In the genomic region with DNA sequence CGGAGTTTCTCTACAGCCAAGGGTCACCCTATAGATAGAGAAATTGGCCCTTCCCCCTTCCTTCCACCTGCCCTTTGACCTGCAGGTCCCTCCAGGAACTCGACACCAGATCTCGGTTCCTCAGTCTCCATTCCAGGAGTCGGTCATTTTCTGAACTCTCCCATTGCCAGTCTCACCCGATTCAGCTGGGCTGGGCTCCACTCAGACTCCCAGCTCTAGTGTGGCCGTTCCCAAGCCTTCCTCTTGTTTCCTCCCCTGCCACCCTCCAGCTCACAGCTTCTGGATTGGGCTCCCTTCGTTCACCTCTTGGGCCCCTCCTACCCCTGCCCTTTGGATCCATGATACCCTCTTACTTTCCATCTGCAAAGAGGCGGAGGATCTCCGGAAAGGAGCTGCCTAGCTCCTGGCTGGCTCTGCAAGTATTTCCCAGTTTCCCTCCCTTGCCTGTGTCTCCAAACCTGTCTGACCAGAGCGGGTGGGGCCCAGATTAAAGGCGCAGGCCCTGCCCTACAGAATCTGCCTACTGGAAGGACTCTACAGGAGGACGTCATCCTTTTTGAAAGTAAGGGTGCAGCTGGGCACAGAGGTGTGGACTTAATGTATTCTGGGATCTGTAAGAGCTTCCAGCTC, we compare ENCODE assay signal across 10 mouse cellular contexts. TPM values are rescaled to one million over a fixed set of nuclear protein-coding genes. Genes with fewer than 3 reads are reported as not detected.
DNase-seq lines count a peak whose midpoint lies in the region; ATAC-seq and TF ChIP-seq lines count a peak whose summit lies in the region.
"Had no signal": no experiment of that assay in that cellular context is flagged by ENCODE, and none has a peak within 500 bp of the region (broad histone marks: within the 10 kb centered on the region; RNA-seq: fewer than 3 reads in every experiment).

No protein-coding gene starts in this region.

- H3K4me1 ChIP-seq in neural tube, embryonic 11.5 days (ENCODE audit: control insufficient read depth, insufficient read depth, low read length), result peaks cover 10% of the 10 kb centered on the region; the same call in 1 of the 2 replicates
- peaks cover 32% of the 10 kb centered on the region for H3K4me1 ChIP-seq in neural tube, embryonic 15.5 days
- peaks cover 10% of the 10 kb centered on the region; the same call in 1 of the 2 replicates for H3K4me1 ChIP-seq in kidney, adult 2 months (ENCODE audit: control insufficient read depth, insufficient read depth, low read length)
- H3K4me1 ChIP-seq in liver, embryonic 13.5 days (replicated peaks), result peaks cover 45% of the 10 kb centered on the region

- intact Hi-C loops in left cerebral cortex, postnatal 10 days (cut with DNase I), result no loop called here

- DNase-seq in neural tube, embryonic 11.5 days (ENCODE audit: low spot score), result peak; percentile 8
- peak; percentile 53 for DNase-seq in kidney, adult 2 months
- peak; percentile 46 for DNase-seq in liver, embryonic 13.5 days
- peak; percentile 84 for DNase-seq in yolk sac, embryonic 10.5 days (ENCODE audit: low spot score)
- no peak for DNase-seq in right cerebral cortex, adult 18-20 months
- DNase-seq in left cerebral cortex, postnatal 10 days (ENCODE audit: extremely low spot score in 1 of 2, low spot score in 2 of 2), result no peak
- no peak for DNase-seq in cerebellum, postnatal 14 days

- ATAC-seq in neural tube, embryonic 11.5 days (ENCODE audit: insufficient read depth, low FRiP score, low TSS enrichment), result no peak
- ATAC-seq in neural tube, embryonic 15.5 days (ENCODE audit: low FRiP score), result no peak
- 0 out of 2 replicates have a peak, but pooled peaks have one; percentile 16 for ATAC-seq in liver, embryonic 13.5 days (ENCODE audit: low read depth)

- H3K9me3 ChIP-seq in neural tube, embryonic 11.5 days (ENCODE audit: control insufficient read depth, low read length), result no peaks in the 10 kb centered on the region
- H3K9me3 ChIP-seq in neural tube, embryonic 15.5 days (replicated peaks), result no peaks in the 10 kb centered on the region
- no peaks in the 10 kb centered on the region for H3K9me3 ChIP-seq in liver, embryonic 13.5 days (replicated peaks)
- H3K9me3 ChIP-seq: neural tube, embryonic 12.5 days had no signal

- H3K4me3 ChIP-seq in neural tube, embryonic 11.5 days (ENCODE audit: low read depth, low read length), result no peak overlapping the region
- no peak overlapping the region for H3K4me3 ChIP-seq in neural tube, embryonic 15.5 days (replicated peaks)
- peak overlapping the region; percentile 36 for H3K4me3 ChIP-seq in kidney, adult 2 months (ENCODE audit: insufficient read depth, low read depth, low read length)
- peak overlapping the region; percentile 77 for H3K4me3 ChIP-seq in liver, embryonic 13.5 days (replicated peaks)
- H3K4me3 ChIP-seq: layer of hippocampus, adult 2 months; neural tube, embryonic 12.5 days had no signal

- H3K36me3 ChIP-seq in neural tube, embryonic 11.5 days (ENCODE audit: control insufficient read depth, insufficient read depth, low read length), result no peaks in the 10 kb centered on the region; the same call in 1 of the 2 replicates
- H3K36me3 ChIP-seq in neural tube, embryonic 15.5 days, result peaks cover 4% of the 10 kb centered on the region; the same call in 1 of the 2 replicates
- no peaks in the 10 kb centered on the region for H3K36me3 ChIP-seq in kidney, adult 2 months (ENCODE audit: control insufficient read depth, insufficient read depth, low read length)
- H3K36me3 ChIP-seq in liver, embryonic 13.5 days, result peaks cover 6% of the 10 kb centered on the region

- no peaks in the 10 kb centered on the region for H3K27me3 ChIP-seq in neural tube, embryonic 11.5 days (ENCODE audit: control insufficient read depth, insufficient read depth, low read length)
- no peaks in the 10 kb centered on the region for H3K27me3 ChIP-seq in neural tube, embryonic 15.5 days (replicated peaks)
- no peaks in the 10 kb centered on the region for H3K27me3 ChIP-seq in kidney, adult 2 months (replicated peaks; ENCODE audit: control insufficient read depth, insufficient read depth, low read length)
- H3K27me3 ChIP-seq in liver, embryonic 13.5 days, result no peaks in the 10 kb centered on the region
- H3K27me3 ChIP-seq: neural tube, embryonic 12.5 days had no signal

- H3K4me2 ChIP-seq in neural tube, embryonic 11.5 days (ENCODE audit: low read depth), result no peak overlapping the region
- no peak overlapping the region for H3K4me2 ChIP-seq in neural tube, embryonic 15.5 days
- peak overlapping the region; percentile 81 for H3K4me2 ChIP-seq in liver, embryonic 13.5 days

- 53% methylated on average over 12 of the region's 12 CpGs for WGBS in neural tube, embryonic 11.5 days
- WGBS in neural tube, embryonic 15.5 days, result 63% methylated on average over 12 of the region's 12 CpGs
- WGBS in kidney, adult 2 months, result 34% methylated on average over 12 of the region's 12 CpGs
- 49% methylated on average over 12 of the region's 12 CpGs for WGBS in liver, embryonic 13.5 days (ENCODE audit: insufficient replicate concordance)

- TF ChIP-seq CTCF in kidney, adult 2 months (conservative IDR thresholded peaks at IDR 0.05; ENCODE audit: insufficient read depth, insufficient read length, low read depth, low read length), result no peak

- H3K9ac ChIP-seq in neural tube, embryonic 11.5 days (ENCODE audit: low read length), result no peak overlapping the region
- no peak overlapping the region for H3K9ac ChIP-seq in neural tube, embryonic 15.5 days (replicated peaks)
- H3K9ac ChIP-seq in liver, embryonic 13.5 days, result peak overlapping the region; percentile 90

- no peak overlapping the region for H3K27ac ChIP-seq in neural tube, embryonic 11.5 days (ENCODE audit: low read depth, low read length)
- no peak overlapping the region for H3K27ac ChIP-seq in neural tube, embryonic 15.5 days (replicated peaks)
- peak overlapping the region; percentile 15; the same call in 1 of the 2 replicates for H3K27ac ChIP-seq in kidney, adult 2 months (ENCODE audit: insufficient read depth, low read depth, low read length)
- peak overlapping the region; percentile 97 for H3K27ac ChIP-seq in liver, embryonic 13.5 days
- H3K27ac ChIP-seq: layer of hippocampus, adult 2 months; neural tube, embryonic 12.5 days had no signal

- no peak for TF ChIP-seq POLR2A in kidney, adult 2 months (IDR thresholded peaks at IDR 0.05; ENCODE audit: low read depth, low read length)

RNA-seq across cellular contexts. Expression of a gene that starts 1.8 kb away (rescaled TPM):
- polyA plus RNA-seq in neural tube, embryonic 11.5 days (2014; fragmentation: Nextera tagmentation; extraction: Ambion mirVana), result 1.7 and 2.1 TPM in 2 replicates
- 1.9 and 3.3 TPM in 2 replicates for polyA plus RNA-seq in neural tube, embryonic 15.5 days (2015; fragmentation: Nextera tagmentation; extraction: Ambion mirVana)
- polyA plus RNA-seq in kidney, adult 2 months (2012; rRNA removed), result 14.1 and 15.2 TPM in 2 replicates
- 1.5 TPM in 2 replicates for polyA plus RNA-seq in liver, embryonic 13.5 days (2015; fragmentation: Nextera tagmentation; extraction: Ambion mirVana)
- total RNA-seq in left cerebral cortex, postnatal 10 days (2021), result 1 to 10 TPM in 1 of 2 experiments, under 1 TPM in 1; 0.63 to 1.5 TPM

RNA-seq across cellular contexts. Expression of a gene that starts 1.9 kb away (rescaled TPM):
- 48.8 and 57.2 TPM in 2 replicates for polyA plus RNA-seq in neural tube, embryonic 11.5 days (2014; fragmentation: Nextera tagmentation; extraction: Ambion mirVana)
- 57.7 and 60.8 TPM in 2 replicates for polyA plus RNA-seq in neural tube, embryonic 15.5 days (2015; fragmentation: Nextera tagmentation; extraction: Ambion mirVana)
- 47.8 and 54.6 TPM in 2 replicates for polyA plus RNA-seq in kidney, adult 2 months (2012; rRNA removed)
- polyA plus RNA-seq in liver, embryonic 13.5 days (2015; fragmentation: Nextera tagmentation; extraction: Ambion mirVana), result 31.8 and 33.2 TPM in 2 replicates
- 10 to 100 TPM; 73.5 to 74.7 TPM for total RNA-seq in left cerebral cortex, postnatal 10 days (2021)

RNA-seq across cellular contexts. Expression of a gene that starts 9.3 kb away (rescaled TPM):
- 70.5 and 84.5 TPM in 2 replicates for polyA plus RNA-seq in neural tube, embryonic 11.5 days (2014; fragmentation: Nextera tagmentation; extraction: Ambion mirVana)
- polyA plus RNA-seq in neural tube, embryonic 15.5 days (2015; fragmentation: Nextera tagmentation; extraction: Ambion mirVana), result 102 and 129 TPM in 2 replicates
- 426 and 429 TPM in 2 replicates for polyA plus RNA-seq in kidney, adult 2 months (2012; rRNA removed)
- 89.4 and 92.9 TPM in 2 replicates for polyA plus RNA-seq in liver, embryonic 13.5 days (2015; fragmentation: Nextera tagmentation; extraction: Ambion mirVana)
- total RNA-seq in left cerebral cortex, postnatal 10 days (2021), result 10 to 100 TPM; 74.6 to 79.2 TPM

RNA-seq across cellular contexts. Expression of a gene that starts 30.2 kb away (rescaled TPM):
- 1.1 and 1.2 TPM in 2 replicates for polyA plus RNA-seq in neural tube, embryonic 11.5 days (2014; fragmentation: Nextera tagmentation; extraction: Ambion mirVana)
- 1.6 and 2.5 TPM in 2 replicates for polyA plus RNA-seq in neural tube, embryonic 15.5 days (2015; fragmentation: Nextera tagmentation; extraction: Ambion mirVana)
- 3.6 and 5.9 TPM in 2 replicates for polyA plus RNA-seq in kidney, adult 2 months (2012; rRNA removed)
- polyA plus RNA-seq in liver, embryonic 13.5 days (2015; fragmentation: Nextera tagmentation; extraction: Ambion mirVana), result 7.5 and 7.7 TPM in 2 replicates
- total RNA-seq in left cerebral cortex, postnatal 10 days (2021), result 1 to 10 TPM; 3.5 to 3.6 TPM

RNA-seq across cellular contexts. Expression of a gene that starts 37.2 kb away (rescaled TPM):
- polyA plus RNA-seq in neural tube, embryonic 11.5 days (2014; fragmentation: Nextera tagmentation; extraction: Ambion mirVana), result 768 and 797 TPM in 2 replicates
- polyA plus RNA-seq in neural tube, embryonic 15.5 days (2015; fragmentation: Nextera tagmentation; extraction: Ambion mirVana), result 426 and 468 TPM in 2 replicates
- polyA plus RNA-seq in kidney, adult 2 months (2012; rRNA removed), result 132 and 157 TPM in 2 replicates
- 376 and 404 TPM in 2 replicates for polyA plus RNA-seq in liver, embryonic 13.5 days (2015; fragmentation: Nextera tagmentation; extraction: Ambion mirVana)
- total RNA-seq in left cerebral cortex, postnatal 10 days (2021), result 100 to 1,000 TPM; 215 to 224 TPM

Comparison
In these comparisons a context has a peak if more than half of its experiments do, and no peak if none do; other contexts are left out.
1. DNase-seq: peak in neural tube, embryonic 11.5 days (single experiment), kidney, adult 2 months (single experiment), liver, embryonic 13.5 days (single experiment) and yolk sac, embryonic 10.5 days (single experiment); none in right cerebral cortex, adult 18-20 months (single experiment), left cerebral cortex, postnatal 10 days (0 of 2) and cerebellum, postnatal 14 days (0 of 2).
2. H3K27ac ChIP-seq: peak in kidney, adult 2 months (single experiment) and liver, embryonic 13.5 days (single experiment); none in neural tube, embryonic 11.5 days (single experiment) and neural tube, embryonic 15.5 days (single experiment).
3. H3K4me3 ChIP-seq: peak in kidney, adult 2 months (single experiment) and liver, embryonic 13.5 days (single experiment); none in neural tube, embryonic 11.5 days (single experiment) and neural tube, embryonic 15.5 days (single experiment).